Mouse (Mus musculus): Measurements from ENCODE around the gene Eif2d. TPM values are rescaled to one million over a fixed set of nuclear protein-coding genes. Genes with fewer than 3 reads are reported as not detected.

The Eif2d gene
- polyA plus RNA-seq, 1 experiment: 32.6 TPM

DNA sequence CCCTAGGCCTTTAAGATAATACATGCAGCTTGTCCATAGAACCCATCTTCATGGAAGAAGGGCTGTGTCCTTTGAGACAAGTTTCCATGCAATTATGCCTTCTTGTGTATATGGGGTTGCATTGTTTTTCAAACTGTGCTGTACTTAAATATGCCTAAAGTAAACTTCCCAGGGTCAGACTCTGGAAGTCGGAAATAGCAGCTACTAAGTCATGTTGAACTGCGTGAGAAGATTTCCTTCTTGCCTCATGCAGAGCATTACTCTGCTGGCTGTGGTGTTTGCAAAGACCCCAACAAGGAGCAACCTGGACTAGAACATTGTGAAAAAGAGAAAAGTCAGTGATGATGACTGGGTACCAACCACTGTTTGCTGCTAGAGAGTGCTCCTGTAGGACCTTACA, 70.4 kb downstream of the Eif2d start:
- Histone ChIP-seq H3ac (ENCODE audit: control insufficient read depth, insufficient read length) (no peak overlapping the region), H3K4me2 (ENCODE audit: low read depth) (no peak overlapping the region), H3K4me3 (no peak overlapping the region), H3K27me3 (ENCODE audit: control insufficient read depth, insufficient read depth, insufficient read length) (no peaks in the 10 kb centered on the region), H3K79me2 (ENCODE audit: control insufficient read depth, insufficient read depth) (no peaks in the 10 kb centered on the region), H3K36me3 (ENCODE audit: control insufficient read depth, insufficient read depth) (no peaks in the 10 kb centered on the region)
- TF ChIP-seq USF1 (IDR thresholded peaks at IDR 0.05; ENCODE audit: low read depth): no peak

DNA sequence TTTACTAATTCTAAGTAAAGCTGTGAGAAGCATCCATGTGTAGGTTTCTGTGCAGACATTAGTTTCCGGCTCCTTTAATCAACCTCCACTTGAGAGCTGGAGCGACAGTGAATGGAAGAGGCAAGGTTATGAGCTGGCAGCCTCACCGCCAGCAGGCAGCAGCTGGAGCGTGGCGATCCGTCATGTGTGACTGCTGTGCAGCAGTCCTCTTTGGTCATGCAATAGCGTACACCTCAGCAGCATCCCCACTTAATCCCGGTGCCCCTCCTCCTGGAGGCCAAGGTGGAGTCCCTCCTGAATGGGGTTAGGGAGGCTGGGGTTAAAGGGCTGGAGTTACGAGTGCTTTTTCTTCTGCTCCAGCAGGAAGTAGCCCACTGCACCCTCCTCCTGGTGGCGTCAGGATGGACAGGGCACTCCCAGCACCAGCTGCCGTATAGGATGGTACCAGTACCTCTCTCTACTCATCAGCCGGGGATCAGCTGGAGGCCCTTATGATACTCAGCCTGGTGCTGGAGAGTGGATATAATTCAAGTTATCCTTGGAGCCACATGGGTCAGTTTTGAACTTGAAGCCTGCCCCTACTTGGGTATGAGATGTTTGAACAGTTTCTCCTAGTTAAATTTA, 72.0 kb downstream of the Eif2d start:
- TF ChIP-seq SRF (IDR thresholded peaks at IDR 0.05; ENCODE audit: control insufficient read depth, insufficient read length, low read depth) (no peak), TCF3 (IDR thresholded peaks at IDR 0.05; ENCODE audit: insufficient read length, low read depth) (no peak), TCF12 (IDR thresholded peaks at IDR 0.05; ENCODE audit: insufficient read depth, poor library complexity, severe bottlenecking) (no peak), E2F4 (IDR thresholded peaks at IDR 0.05; ENCODE audit: insufficient read depth) (no peak), MAX (IDR thresholded peaks at IDR 0.05; ENCODE audit: low read depth) (no peak), MYOG (IDR thresholded peaks at IDR 0.05; ENCODE audit: control insufficient read depth in 1 of 3, insufficient read depth in 1 of 3, insufficient read length in 2 of 3, low read depth in 2 of 3) (no peak), POLR2A (IDR thresholded peaks at IDR 0.05; ENCODE audit: insufficient read length, low read depth) (no peak), MYOD1 (IDR thresholded peaks at IDR 0.05; ENCODE audit: control insufficient read depth in 1 of 3, insufficient read length in 2 of 3, low read depth in 2 of 3) (no peak), USF1 (IDR thresholded peaks at IDR 0.05; ENCODE audit: low read depth) (no peak), CEBPB (IDR thresholded peaks at IDR 0.05; ENCODE audit: insufficient read depth, poor library complexity, severe bottlenecking) (no peak), POLR2AphosphoS2 (IDR thresholded peaks at IDR 0.05; ENCODE audit: insufficient read length, low read depth) (no peak)
- H3K27me3 ChIP-seq (ENCODE audit: control insufficient read depth, insufficient read depth, insufficient read length): no peaks in the 10 kb centered on the region
- no peak overlapping the region for H3ac ChIP-seq (ENCODE audit: control insufficient read depth, insufficient read length)

DNA sequence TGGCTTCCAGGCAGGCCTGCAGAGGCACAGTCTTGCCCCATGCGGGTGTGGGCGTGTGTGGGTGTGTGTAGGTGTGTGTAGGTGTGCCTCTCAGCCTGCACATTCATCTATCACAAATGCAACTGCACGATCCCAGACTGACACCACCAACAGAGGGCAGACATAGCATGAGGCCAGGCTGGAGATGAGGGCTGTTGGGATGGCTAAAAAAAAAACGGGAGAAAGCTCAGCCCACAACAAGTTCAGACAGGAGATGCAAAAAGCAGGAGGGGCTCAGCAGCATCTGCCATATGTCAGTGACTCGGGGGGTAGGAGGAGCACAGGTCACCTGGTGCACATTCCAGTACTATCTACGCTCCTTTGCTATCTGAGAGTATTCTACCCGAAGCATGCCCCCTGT, 75.2 kb downstream of the Eif2d start:
- Histone ChIP-seq H3K79me2 (ENCODE audit: control insufficient read depth, insufficient read depth) (no peaks in the 10 kb centered on the region), H3ac (ENCODE audit: control insufficient read depth, insufficient read length) (no peak overlapping the region), H3K4me3 (no peak overlapping the region), H3K4me2 (ENCODE audit: low read depth) (no peak overlapping the region), H3K36me3 (ENCODE audit: control insufficient read depth, insufficient read depth) (no peaks in the 10 kb centered on the region), H3K27me3 (ENCODE audit: control insufficient read depth, insufficient read depth, insufficient read length) (no peaks in the 10 kb centered on the region)
- TF ChIP-seq TCF12 (IDR thresholded peaks at IDR 0.05; ENCODE audit: insufficient read depth, poor library complexity, severe bottlenecking) (no peak), TCF3 (IDR thresholded peaks at IDR 0.05; ENCODE audit: insufficient read length, low read depth) (no peak), MAX (IDR thresholded peaks at IDR 0.05; ENCODE audit: low read depth) (no peak)

More for the DNA sequence above, 72.0 kb downstream of the Eif2d start:
- no peaks in the 10 kb centered on the region for H3K79me2 ChIP-seq (ENCODE audit: control insufficient read depth, insufficient read depth)
- no peak overlapping the region for H3K4me3 ChIP-seq
- no peak overlapping the region for H3K4me2 ChIP-seq (ENCODE audit: low read depth)
- no peaks in the 10 kb centered on the region for H3K36me3 ChIP-seq (ENCODE audit: control insufficient read depth, insufficient read depth)

DNA sequence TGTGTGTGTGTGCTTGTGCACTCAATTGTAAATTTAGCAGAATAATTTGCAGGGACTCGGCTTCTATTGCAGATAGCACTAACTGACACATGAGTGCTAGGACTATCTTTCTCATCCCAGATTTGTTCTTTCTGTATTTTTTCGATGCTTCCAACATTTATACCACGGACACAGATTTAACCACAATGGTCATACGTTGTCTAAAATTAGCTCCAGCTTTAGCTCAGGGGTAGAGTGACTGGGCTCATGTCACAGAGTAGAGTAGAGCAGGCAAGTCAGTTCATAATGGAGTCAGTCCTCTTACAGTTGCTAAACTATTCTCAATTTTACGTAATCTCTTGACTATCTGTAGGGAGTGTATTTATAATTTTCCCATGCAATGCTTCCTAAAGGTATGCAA, 75.7 kb downstream of the Eif2d start:
- no peaks in the 10 kb centered on the region for H3K36me3 ChIP-seq (ENCODE audit: control insufficient read depth, insufficient read depth)
- no peaks in the 10 kb centered on the region for H3K79me2 ChIP-seq (ENCODE audit: control insufficient read depth, insufficient read depth)
- peak overlapping the region; percentile 34 for H3K4me2 ChIP-seq (ENCODE audit: low read depth)
- no peaks in the 10 kb centered on the region for H3K27me3 ChIP-seq (ENCODE audit: control insufficient read depth, insufficient read depth, insufficient read length)
- H3ac ChIP-seq (ENCODE audit: control insufficient read depth, insufficient read length): no peak overlapping the region
- TF ChIP-seq E2F4 (IDR thresholded peaks at IDR 0.05; ENCODE audit: insufficient read depth) (no peak), MAX (IDR thresholded peaks at IDR 0.05; ENCODE audit: low read depth) (no peak), USF1 (IDR thresholded peaks at IDR 0.05; ENCODE audit: low read depth) (no peak), POLR2A (IDR thresholded peaks at IDR 0.05; ENCODE audit: insufficient read length, low read depth) (no peak), MYOD1 (IDR thresholded peaks at IDR 0.05; ENCODE audit: control insufficient read depth in 1 of 3, insufficient read length in 2 of 3, low read depth in 2 of 3) (no peak), TCF3 (IDR thresholded peaks at IDR 0.05; ENCODE audit: insufficient read length, low read depth) (no peak), SRF (IDR thresholded peaks at IDR 0.05; ENCODE audit: control insufficient read depth, insufficient read length, low read depth) (no peak), REST (IDR thresholded peaks at IDR 0.05; ENCODE audit: insufficient read depth, insufficient read length) (no peak), TCF12 (IDR thresholded peaks at IDR 0.05; ENCODE audit: insufficient read depth, poor library complexity, severe bottlenecking) (no peak), POLR2AphosphoS2 (IDR thresholded peaks at IDR 0.05; ENCODE audit: insufficient read length, low read depth) (no peak), CEBPB (IDR thresholded peaks at IDR 0.05; ENCODE audit: insufficient read depth, poor library complexity, severe bottlenecking) (no peak), MYOG (IDR thresholded peaks at IDR 0.05; ENCODE audit: control insufficient read depth in 1 of 3, insufficient read depth in 1 of 3, insufficient read length in 2 of 3, low read depth in 2 of 3) (no peak)
- no peak overlapping the region for H3K4me3 ChIP-seq

DNA sequence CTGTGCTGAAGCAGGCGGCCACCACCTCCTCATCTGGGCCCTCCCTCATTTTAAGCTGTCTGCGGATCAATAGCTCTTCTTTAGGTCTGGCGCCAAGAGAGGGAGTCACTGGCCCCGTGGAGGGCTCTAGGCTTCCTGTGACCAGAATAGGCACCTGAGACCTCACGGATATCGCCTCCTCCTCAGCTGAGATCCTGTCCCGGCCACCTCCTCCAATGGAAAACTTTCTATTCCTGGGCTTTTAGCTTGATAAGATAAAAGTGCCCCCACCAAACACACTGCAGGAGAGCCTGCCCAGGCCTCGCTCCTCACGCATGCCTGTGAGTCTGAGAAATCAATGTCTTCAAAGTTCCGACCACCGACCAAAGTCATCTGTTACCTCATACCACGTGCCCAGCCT, 80.5 kb downstream of the Eif2d start:
- no peaks in the 10 kb centered on the region for H3K36me3 ChIP-seq (ENCODE audit: control insufficient read depth, insufficient read depth)
- H3K4me3 ChIP-seq: no peak overlapping the region
- peaks cover 6% of the 10 kb centered on the region for H3K79me2 ChIP-seq (ENCODE audit: control insufficient read depth, insufficient read depth)
- H3K27me3 ChIP-seq (ENCODE audit: control insufficient read depth, insufficient read depth, insufficient read length): no peaks in the 10 kb centered on the region
- no peak overlapping the region for H3ac ChIP-seq (ENCODE audit: control insufficient read depth, insufficient read length)
- no peak for TF ChIP-seq TCF12 (IDR thresholded peaks at IDR 0.05; ENCODE audit: insufficient read depth, poor library complexity, severe bottlenecking)
- TF ChIP-seq E2F4 (IDR thresholded peaks at IDR 0.05; ENCODE audit: insufficient read depth): no peak
- TF ChIP-seq MYOD1 (IDR thresholded peaks at IDR 0.05; ENCODE audit: control insufficient read depth in 1 of 3, insufficient read length in 2 of 3, low read depth in 2 of 3): no peak
- no peak for TF ChIP-seq SRF (IDR thresholded peaks at IDR 0.05; ENCODE audit: control insufficient read depth, insufficient read length, low read depth)
- TF ChIP-seq MYOG (IDR thresholded peaks at IDR 0.05; ENCODE audit: control insufficient read depth in 1 of 3, insufficient read depth in 1 of 3, insufficient read length in 2 of 3, low read depth in 2 of 3): no peak
- TF ChIP-seq MAX (IDR thresholded peaks at IDR 0.05; ENCODE audit: low read depth): no peak
- TF ChIP-seq POLR2A (IDR thresholded peaks at IDR 0.05; ENCODE audit: insufficient read length, low read depth): no peak
- no peak for TF ChIP-seq TCF3 (IDR thresholded peaks at IDR 0.05; ENCODE audit: insufficient read length, low read depth)
- no peak for TF ChIP-seq USF1 (IDR thresholded peaks at IDR 0.05; ENCODE audit: low read depth)
- no peak for TF ChIP-seq POLR2AphosphoS2 (IDR thresholded peaks at IDR 0.05; ENCODE audit: insufficient read length, low read depth)
- TF ChIP-seq REST (IDR thresholded peaks at IDR 0.05; ENCODE audit: insufficient read depth, insufficient read length): no peak
- no peak for TF ChIP-seq CEBPB (IDR thresholded peaks at IDR 0.05; ENCODE audit: insufficient read depth, poor library complexity, severe bottlenecking)
- H3K4me2 ChIP-seq (ENCODE audit: low read depth): no peak overlapping the region

Data from myocyte (in vitro differentiated cells).